Mouse (Mus musculus): ENCODE measurements around the gene H2afy.

DNA sequence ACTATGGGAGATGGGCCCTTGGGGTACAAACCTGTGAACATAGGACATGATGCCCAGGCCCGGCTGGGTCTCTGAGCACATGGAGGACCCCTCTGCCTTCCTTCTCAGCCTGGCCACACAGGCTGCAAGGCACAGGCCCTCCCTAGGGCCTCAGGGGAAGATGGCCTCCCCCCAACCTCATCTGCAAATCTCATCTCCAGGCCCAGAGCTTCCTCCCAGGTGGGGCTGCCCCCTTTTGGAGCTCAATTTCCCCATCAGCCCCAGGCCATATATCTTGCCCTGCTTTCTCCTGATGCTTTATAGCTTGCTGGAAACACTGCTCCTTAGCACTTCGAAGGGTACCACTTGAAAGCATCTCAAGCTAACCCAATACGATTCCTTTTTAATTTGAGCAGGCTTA is 28.2 kb upstream of the H2afy start:
- TF ChIP-seq CTCF (IDR thresholded peaks at IDR 0.05; ENCODE audit: extremely low read depth, insufficient read length, insufficient replicate concordance, low read depth, low read length) (no peak), POLR2A (IDR thresholded peaks at IDR 0.05; ENCODE audit: low read depth, low read length) (no peak)

All from small intestine, adult 2 months (tissue).